Mouse (Mus musculus) forebrain, embryonic 14.5 days (tissue): ENCODE measurements at regions not wholly inside any gene's neighbourhood (a gene's known extent, or its start where the extent isn't known, plus 50 kb on each side); places are given as distances from the start of the nearest gene placed in this dataset.

Source experiments
- ATAC-seq: fragments of 200-750 bp; cut with Nextera tagmentation; 2 replicates; pipeline ENCODE4 v1.8.0; 2017; ENCODE audit warnings: mild to moderate bottlenecking, moderate library complexity
- DNase-seq: peaks from one replicate; pipeline ENCODE4 v3.0.0-alpha.2; 2015; ENCODE audit warnings: low spot score
- H3K27ac ChIP-seq: fragments of 300-500 bp; sonication (generic); 2 replicates; pipeline ENCODE4 v1.5.1; 2014; ENCODE audit warnings: low read depth, mild to moderate bottlenecking, control low read depth, low read length, moderate library complexity
- H3K27me3 ChIP-seq: fragments of 300-500 bp; sonication (generic); replicated peaks from 2 replicates; pipeline ENCODE4 v1.6.1; 2014; ENCODE audit warnings: low read length, control low read depth, mixed read lengths; ENCODE audit not compliant: control insufficient read depth, insufficient read depth
- H3K36me3 ChIP-seq: fragments of 300-500 bp; sonication (generic); 2 replicates; pipeline ENCODE4 v1.6.1; 2014; ENCODE audit warnings: low read length, control low read depth; ENCODE audit not compliant: control insufficient read depth, insufficient read depth
- H3K4me1 ChIP-seq: fragments of 300-500 bp; sonication (generic); 2 replicates; pipeline ENCODE4 v1.6.1; 2014; ENCODE audit warnings: antibody characterized with exemption, low read length, control low read depth; ENCODE audit not compliant: control insufficient read depth, insufficient read depth
- H3K4me2 ChIP-seq: fragments of 300-500 bp; sonication (generic); 2 replicates; pipeline ENCODE4 v1.6.1; 2014; ENCODE audit warnings: mild to moderate bottlenecking, control low read depth, low read length
- H3K4me3 ChIP-seq: fragments of 300-500 bp; sonication (generic); 2 replicates; pipeline ENCODE4 v1.5.1; 2014; ENCODE audit warnings: low read depth, low read length, control low read depth
- H3K9ac ChIP-seq: fragments of 300-500 bp; sonication (generic); 2 replicates; pipeline ENCODE4 v1.6.1; 2014; ENCODE audit warnings: mild to moderate bottlenecking, low read length, control low read depth, moderate library complexity
- H3K9me3 ChIP-seq: fragments of 300-500 bp; sonication (generic); replicated peaks from 2 replicates; pipeline ENCODE4 v1.6.1; 2016; ENCODE audit warnings: low read length, control low read depth, mixed read lengths; ENCODE audit not compliant: control insufficient read depth
- WGBS: fragments of 180-500 bp; shearing (Covaris S2); extraction: QIAGEN DNeasy Blood & Tissue Kit; methylation state at CpG from one replicate; pipeline ENCODE4 v1.1.7; 2014; 5-methylcytosine and 5-hydroxymethylcytosine counted together

DNA sequence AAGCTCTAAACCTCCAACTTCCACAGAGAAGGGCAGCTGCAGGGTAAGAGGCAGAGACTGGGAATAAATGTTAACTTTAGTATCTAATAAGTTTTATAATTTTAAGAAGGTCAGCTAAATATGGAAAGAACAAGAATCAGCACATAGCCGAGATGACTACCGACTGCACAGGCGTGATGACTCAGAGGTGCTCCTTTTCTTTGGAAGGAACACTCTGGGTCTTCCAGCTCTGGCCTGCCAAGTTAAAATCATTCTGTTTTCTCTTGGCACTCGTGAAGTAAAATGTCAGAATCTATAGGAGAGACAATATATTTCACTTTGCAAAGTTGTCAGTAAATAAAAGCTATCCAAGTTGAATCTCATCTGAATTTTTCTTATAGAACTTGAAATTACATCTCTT lies 96.2 kb upstream of the Magi2 start:
- 82% methylated on average over 4 of the region's 4 CpGs for WGBS
- H3K4me2 ChIP-seq: no peak overlapping the region
- no peak overlapping the region for H3K27ac ChIP-seq
- no peak overlapping the region for H3K9ac ChIP-seq
- no peaks in the 10 kb centered on the region for H3K9me3 ChIP-seq
- H3K36me3 ChIP-seq: no peaks in the 10 kb centered on the region
- DNase-seq (no peak), ATAC-seq (no peak)
- H3K4me1 ChIP-seq: no peaks in the 10 kb centered on the region
- H3K27me3 ChIP-seq: no peaks in the 10 kb centered on the region
- no peak overlapping the region for H3K4me3 ChIP-seq

DNA sequence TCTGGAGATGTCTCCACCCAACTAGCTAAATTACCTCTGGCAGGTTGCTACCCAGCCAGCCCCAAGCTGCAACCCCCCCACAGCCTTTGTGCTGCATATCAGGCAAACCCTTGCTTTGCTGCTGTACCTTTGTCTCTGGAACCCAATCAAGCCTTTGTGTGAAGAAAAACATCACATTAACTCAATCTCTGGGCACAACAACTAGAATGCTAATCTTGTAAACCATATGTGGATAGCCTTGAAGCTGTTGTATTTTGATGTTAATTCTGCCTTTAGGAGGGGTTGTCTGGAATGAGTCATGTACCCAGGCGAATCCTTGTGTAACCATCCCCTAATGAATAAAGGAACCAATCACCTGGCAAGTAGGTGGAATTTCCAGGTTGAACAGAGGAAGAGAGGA lies 72.3 kb upstream of the Magi2 start:
- H3K27ac ChIP-seq: no peak overlapping the region

DNA sequence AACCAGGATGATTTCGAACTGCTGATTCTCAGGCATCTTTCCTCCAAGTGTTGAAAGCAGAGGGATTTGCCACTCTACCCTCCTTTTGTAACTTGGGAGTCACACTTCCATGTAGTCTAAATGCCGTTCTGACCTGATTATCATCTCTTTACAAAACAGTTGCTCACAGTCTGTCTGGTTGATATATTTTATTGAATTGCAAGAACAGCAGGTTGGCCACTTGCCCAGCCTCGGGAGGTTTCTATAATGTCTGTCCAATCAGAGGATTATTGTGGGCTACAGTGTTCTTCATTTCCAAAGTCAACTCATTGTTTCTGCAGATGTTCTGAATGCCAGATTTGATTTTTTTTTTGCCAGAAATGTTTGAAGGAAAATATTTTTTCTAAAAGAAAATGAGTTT lies 68.6 kb upstream of the Magi2 start:
- Histone ChIP-seq H3K9me3 (no peaks in the 10 kb centered on the region), H3K4me1 (peaks cover 3% of the 10 kb centered on the region), H3K4me2 (no peak overlapping the region), H3K27me3 (no peaks in the 10 kb centered on the region), H3K4me3 (no peak overlapping the region), H3K27ac (no peak overlapping the region), H3K9ac (no peak overlapping the region), H3K36me3 (no peaks in the 10 kb centered on the region)
- WGBS: 17% methylated on average over 3 of the region's 3 CpGs
- peak; percentile 75 for DNase-seq
- ATAC-seq: peak; percentile 80

More for the DNA sequence above, 72.3 kb upstream of the Magi2 start:
- no peak overlapping the region for H3K9ac ChIP-seq
- H3K9me3 ChIP-seq: no peaks in the 10 kb centered on the region
- no peaks in the 10 kb centered on the region for H3K27me3 ChIP-seq
- peaks cover 3% of the 10 kb centered on the region for H3K4me1 ChIP-seq
- no peak overlapping the region for H3K4me2 ChIP-seq
- no peak overlapping the region for H3K4me3 ChIP-seq
- ATAC-seq (no peak), DNase-seq (no peak)
- no peaks in the 10 kb centered on the region for H3K36me3 ChIP-seq
- WGBS: 24% methylated on average over 1 of the region's 1 CpGs

DNA sequence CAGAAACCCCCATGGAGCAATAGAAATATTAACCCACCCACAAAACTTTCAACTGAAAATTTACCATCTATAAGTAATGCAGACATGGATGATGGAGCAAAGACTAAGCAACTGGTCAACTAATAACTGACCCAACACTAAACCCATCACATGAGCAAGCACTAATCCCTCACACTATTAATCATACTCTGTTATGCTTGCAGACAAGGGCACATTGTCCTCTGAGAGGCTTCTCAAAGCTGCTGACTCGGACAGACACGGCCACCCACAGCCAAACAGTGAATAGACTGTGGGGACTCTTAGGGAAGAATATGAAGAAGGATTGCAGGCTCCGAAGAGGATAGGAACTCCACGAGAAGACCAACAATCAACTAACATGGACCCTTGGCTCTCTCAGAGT lies 66.6 kb upstream of the Magi2 start:
- H3K9ac ChIP-seq: no peak overlapping the region
- no peak for ATAC-seq
- no peak overlapping the region for H3K4me2 ChIP-seq
- H3K4me1 ChIP-seq: peaks cover 3% of the 10 kb centered on the region
- no peaks in the 10 kb centered on the region for H3K27me3 ChIP-seq
- no peak overlapping the region for H3K27ac ChIP-seq
- no peak for DNase-seq
- WGBS: 61% methylated on average over 4 of the region's 4 CpGs
- H3K36me3 ChIP-seq: no peaks in the 10 kb centered on the region
- no peak overlapping the region for H3K4me3 ChIP-seq
- no peaks in the 10 kb centered on the region for H3K9me3 ChIP-seq
